Mouse (Mus musculus) midbrain, postnatal 0 days (tissue): ENCODE results near the gene Sorl1. TPM values are rescaled to one million over a fixed set of nuclear protein-coding genes. Genes with fewer than 3 reads are reported as not detected.
A peak's percentile ranks its signal among the peaks of the same experiment; 100 is the strongest.

Experiments used
- ATAC-seq: fragments of 200-750 bp; cut with Nextera tagmentation; 2 replicates; pipeline ENCODE4 v1.8.0; 2017; ENCODE audit warnings: moderate number of reproducible peaks, mild to moderate bottlenecking, moderate TSS enrichment, moderate library complexity; ENCODE audit not compliant: low FRiP score
- DNase-seq: peaks from one replicate; pipeline ENCODE4 v3.0.0-alpha.2; 2015; ENCODE audit warnings: low spot score
- H3K27ac ChIP-seq: fragments of 300-500 bp; sonication (generic); 2 replicates; pipeline ENCODE4 v1.5.1; 2014; ENCODE audit warnings: low read depth, mild to moderate bottlenecking, low read length, mixed read lengths
- H3K27me3 ChIP-seq: fragments of 300-500 bp; sonication (generic); 2 replicates; pipeline ENCODE4 v1.6.1; 2014; ENCODE audit warnings: low read length, control low read depth, mixed read lengths; ENCODE audit not compliant: insufficient read depth
- H3K36me3 ChIP-seq: fragments of 300-500 bp; sonication (generic); 2 replicates; pipeline ENCODE4 v1.6.1; 2014; ENCODE audit warnings: low read length, control low read depth, mixed read lengths; ENCODE audit not compliant: insufficient read depth
- H3K4me1 ChIP-seq: fragments of 300-500 bp; sonication (generic); 2 replicates; pipeline ENCODE4 v1.6.1; 2014; ENCODE audit warnings: mild to moderate bottlenecking, control low read depth, antibody characterized with exemption, low read length, mixed read lengths; ENCODE audit not compliant: insufficient read depth
- H3K4me2 ChIP-seq: fragments of 300-500 bp; sonication (generic); 2 replicates; pipeline ENCODE4 v1.6.1; 2014; ENCODE audit warnings: low read depth, mild to moderate bottlenecking, low read length, mixed read lengths; ENCODE audit not compliant: poor library complexity, severe bottlenecking
- H3K4me3 ChIP-seq: fragments of 300-500 bp; sonication (generic); 2 replicates; pipeline ENCODE4 v1.5.1; 2014; ENCODE audit warnings: low read depth, mild to moderate bottlenecking, low read length, moderate library complexity
- H3K9ac ChIP-seq: fragments of 300-500 bp; sonication (generic); replicated peaks from 2 replicates; pipeline ENCODE4 v1.6.1; 2014; ENCODE audit warnings: mild to moderate bottlenecking, low read length, moderate library complexity, mixed read lengths; ENCODE audit not compliant: poor library complexity, severe bottlenecking
- H3K9me3 ChIP-seq: fragments of 300-500 bp; sonication (generic); 2 replicates; pipeline ENCODE4 v1.6.1; 2016; ENCODE audit warnings: low read length, control low read depth
- CTCF ChIP-seq: IDR thresholded peaks from 2 replicates; pipeline ENCODE4 v1.5.1; 2016; ENCODE audit warnings: antibody characterized with exemption, mild to moderate bottlenecking
- WGBS: fragments of 180-500 bp; shearing (Covaris S2); extraction: QIAGEN DNeasy Blood & Tissue Kit; methylation state at CpG from one replicate; pipeline ENCODE4 v1.1.7; 2014; 5-methylcytosine and 5-hydroxymethylcytosine counted together
- polyA plus RNA-seq: library from polyadenylated mRNA; unstranded; fragments of >200 nt; fragmentation: Nextera tagmentation; extraction: Ambion mirVana; gene quantifications from 2 replicates; pipeline ENCODE4 v1.2.1, GENCODE M21; 2015
- total RNA-seq: library from RNA; depleted of rRNA; stranded (reverse); fragments of >200 nt; gene quantifications from 2 replicates; pipeline ENCODE4 v1.2.3, GENCODE M21; 2014

The Sorl1 gene
- total and polyA plus RNA-seq, 2 experiments from 2014 or later: 7.1 to 24.8 TPM

DNA sequence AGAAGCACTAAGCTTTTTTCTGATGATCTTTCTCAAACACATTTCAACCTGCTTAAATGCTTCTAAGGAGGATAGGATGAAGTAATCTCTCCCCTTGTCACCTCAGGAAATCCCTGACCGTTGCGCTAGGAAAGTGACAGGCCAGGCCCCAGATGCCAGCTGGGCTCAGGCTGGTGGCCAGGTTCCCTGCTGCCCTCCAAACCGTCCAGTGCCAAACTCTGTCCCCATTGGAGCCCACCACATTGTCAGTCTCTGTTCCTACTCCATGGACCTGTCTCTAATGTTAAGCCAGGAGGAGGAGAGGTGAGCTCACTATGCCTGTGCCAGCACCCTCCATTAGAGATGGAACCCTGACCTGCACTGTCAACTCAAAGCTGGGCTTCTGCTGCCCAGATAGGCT lies 149.4 kb downstream of the Sorl1 start:
- 0 out of 2 replicates have a peak overlapping the region, but pooled peaks have one; percentile 18 for H3K27ac ChIP-seq
- ATAC-seq: peak; percentile 2; the same call in 1 of the 2 replicates
- H3K4me2 ChIP-seq: no peak overlapping the region
- H3K36me3 ChIP-seq: peaks cover 20% of the 10 kb centered on the region
- no peaks in the 10 kb centered on the region for H3K27me3 ChIP-seq
- DNase-seq: no peak
- H3K9ac ChIP-seq: no peak overlapping the region
- no peak overlapping the region for H3K4me3 ChIP-seq
- 0 out of 2 replicates have a peak, but pooled peaks cover 3% of the 10 kb centered on the region for H3K9me3 ChIP-seq
- WGBS: 47% methylated on average over 3 of the region's 3 CpGs
- H3K4me1 ChIP-seq: no peaks in the 10 kb centered on the region
- TF ChIP-seq CTCF: no peak

DNA sequence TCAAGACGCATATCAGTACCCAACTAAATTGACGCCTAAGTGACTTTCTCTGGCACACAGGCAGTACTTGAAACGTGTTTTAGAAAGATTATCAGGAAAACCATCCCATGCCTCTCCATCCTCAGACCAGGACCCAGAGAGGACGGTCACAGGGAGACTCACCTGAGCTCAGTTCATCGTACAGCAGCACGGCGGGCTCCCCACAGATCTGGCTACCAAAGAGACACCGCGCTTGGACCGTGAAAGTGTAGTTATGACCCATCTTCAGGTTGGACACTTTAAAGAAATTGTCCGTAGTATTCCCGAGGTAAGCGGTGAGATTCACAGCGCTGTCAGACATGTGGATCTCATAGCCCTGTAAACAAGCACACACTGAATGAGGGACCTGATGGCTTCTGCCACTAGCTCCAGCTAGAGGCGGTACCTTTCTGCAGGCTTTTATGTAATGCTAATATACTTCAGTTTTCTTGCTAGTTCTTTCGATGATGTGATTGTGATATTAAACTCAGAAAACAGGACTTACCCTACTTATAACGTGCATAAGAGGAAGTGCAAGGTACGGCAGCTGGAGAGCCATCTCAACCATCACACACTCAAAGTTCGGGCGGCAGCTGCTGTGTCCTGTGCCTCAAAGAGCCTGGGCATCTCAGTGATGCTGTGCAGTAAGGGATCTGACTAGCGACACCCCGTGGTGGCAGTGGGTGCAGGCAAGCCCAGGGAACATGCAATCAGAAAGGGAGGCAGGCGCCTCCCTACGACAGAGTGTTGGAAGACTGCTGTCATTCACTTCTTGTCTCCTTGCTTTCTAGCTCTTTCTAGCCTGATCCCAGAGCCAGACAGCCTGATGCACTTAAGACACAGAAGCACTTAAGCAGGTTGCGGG lies 150.1 kb downstream of the Sorl1 start:
- Histone ChIP-seq H3K4me1 (no peaks in the 10 kb centered on the region), H3K4me3 (no peak overlapping the region), H3K36me3 (peaks cover 27% of the 10 kb centered on the region), H3K27ac (no peak overlapping the region), H3K27me3 (no peaks in the 10 kb centered on the region), H3K9me3 (0 out of 2 replicates have a peak, but pooled peaks cover 3% of the 10 kb centered on the region), H3K4me2 (no peak overlapping the region), H3K9ac (no peak overlapping the region)
- peak; percentile 91 for ATAC-seq
- peak; percentile 97 for TF ChIP-seq CTCF
- peak; percentile 88 for DNase-seq
- WGBS: 69% methylated on average over 25 of the region's 25 CpGs

DNA sequence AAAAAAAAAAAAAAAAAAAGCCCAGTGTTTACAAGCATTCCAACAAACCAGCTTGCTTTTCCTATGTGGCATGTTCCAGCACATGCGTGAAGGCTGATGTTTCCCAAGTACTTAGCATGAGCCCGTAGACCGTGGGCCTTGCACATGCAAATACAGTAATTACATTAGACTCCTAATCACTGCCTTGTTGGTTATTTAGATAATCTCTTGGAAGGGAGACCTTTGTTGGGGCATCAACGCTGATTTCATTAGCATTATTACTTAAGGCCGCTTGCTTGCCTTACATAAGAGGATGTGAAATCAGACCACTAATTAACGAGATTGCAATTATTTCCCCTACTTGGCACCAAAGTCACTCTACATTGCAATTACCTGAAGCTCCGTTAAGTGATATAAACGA lies 154.1 kb downstream of the Sorl1 start:
- no peaks in the 10 kb centered on the region for H3K4me1 ChIP-seq

DNA sequence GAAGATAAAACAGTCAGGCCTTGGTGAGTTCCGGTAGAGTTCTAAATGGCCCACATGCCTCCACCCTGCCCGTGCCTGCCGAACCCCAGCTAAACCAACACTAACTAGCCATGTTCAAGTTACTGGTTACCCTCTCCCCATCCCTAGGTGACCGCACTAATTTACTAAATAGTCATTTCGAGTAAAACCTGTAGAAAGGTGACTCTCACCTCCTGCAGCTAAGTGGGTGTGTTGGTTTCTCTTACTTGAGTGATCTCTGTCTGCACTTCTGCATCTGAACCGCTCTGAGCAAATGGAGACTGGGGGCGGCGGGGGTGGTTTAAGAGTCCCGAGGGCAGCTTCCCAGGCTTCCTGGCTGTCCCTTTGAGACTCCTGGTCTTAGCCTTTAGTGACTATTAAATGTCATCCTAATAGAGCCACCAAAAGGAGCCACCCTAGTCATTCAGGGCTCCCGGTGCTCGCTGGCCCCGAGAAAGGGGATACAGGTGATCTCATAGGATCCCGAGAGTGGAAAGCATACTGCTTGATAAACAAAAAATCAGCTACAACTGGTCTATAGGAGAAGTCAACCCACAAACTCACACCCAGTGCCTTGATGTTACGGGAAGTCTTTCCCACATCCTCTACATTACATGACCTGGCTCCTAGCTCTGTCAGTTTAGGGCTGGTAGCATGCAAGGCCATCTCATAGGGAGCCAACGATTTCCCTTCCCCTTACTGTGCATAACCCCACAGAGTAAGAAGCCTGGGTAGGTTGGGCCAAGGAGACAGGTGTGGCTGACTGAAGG lies 155.2 kb downstream of the Sorl1 start:
- Histone ChIP-seq H3K36me3 (peaks cover 12% of the 10 kb centered on the region), H3K4me2 (no peak overlapping the region), H3K9me3 (no peaks in the 10 kb centered on the region), H3K4me3 (no peak overlapping the region), H3K4me1 (no peaks in the 10 kb centered on the region), H3K27me3 (no peaks in the 10 kb centered on the region), H3K27ac (no peak overlapping the region), H3K9ac (no peak overlapping the region)
- 96% methylated on average over 15 of the region's 15 CpGs for WGBS
- no peak for DNase-seq
- no peak for ATAC-seq
- no peak for TF ChIP-seq CTCF

More for the DNA sequence above, 154.1 kb downstream of the Sorl1 start:
- ATAC-seq (no peak), DNase-seq (no peak)
- no peak overlapping the region for H3K4me2 ChIP-seq
- no peaks in the 10 kb centered on the region for H3K9me3 ChIP-seq
- no peaks in the 10 kb centered on the region for H3K27me3 ChIP-seq
- peaks cover 12% of the 10 kb centered on the region for H3K36me3 ChIP-seq
- 83% methylated on average over 8 of the region's 8 CpGs for WGBS
- no peak overlapping the region for H3K27ac ChIP-seq
- H3K9ac ChIP-seq: no peak overlapping the region
- no peak overlapping the region for H3K4me3 ChIP-seq
- no peak for TF ChIP-seq CTCF

DNA sequence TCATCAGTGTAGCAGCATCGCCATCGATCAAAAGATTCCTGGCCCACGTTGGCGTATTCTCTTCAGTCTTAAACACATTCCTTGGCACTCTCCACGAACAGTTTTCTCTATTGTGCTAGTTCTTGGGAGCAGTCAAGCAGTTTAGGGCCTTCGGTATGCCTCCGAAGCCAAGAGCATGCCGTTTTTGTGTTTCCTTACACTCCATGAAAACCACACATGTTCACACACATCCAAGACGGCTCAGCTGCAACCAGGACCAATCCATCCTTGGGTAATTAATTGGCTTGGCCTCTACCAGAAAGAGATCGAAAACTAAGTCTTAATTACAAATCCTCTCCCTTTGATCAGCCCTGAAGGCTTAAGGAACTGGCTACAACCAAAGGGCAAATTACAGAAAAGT lies 162.8 kb downstream of the Sorl1 start:
- Histone ChIP-seq H3K9ac (no peak overlapping the region), H3K27ac (no peak overlapping the region), H3K4me1 (no peaks in the 10 kb centered on the region), H3K36me3 (no peaks in the 10 kb centered on the region), H3K4me2 (no peak overlapping the region), H3K9me3 (no peaks in the 10 kb centered on the region), H3K4me3 (no peak overlapping the region), H3K27me3 (no peaks in the 10 kb centered on the region)
- WGBS: 50% methylated on average over 10 of the region's 10 CpGs
- no peak for TF ChIP-seq CTCF
- ATAC-seq (no peak), DNase-seq (no peak)

DNA sequence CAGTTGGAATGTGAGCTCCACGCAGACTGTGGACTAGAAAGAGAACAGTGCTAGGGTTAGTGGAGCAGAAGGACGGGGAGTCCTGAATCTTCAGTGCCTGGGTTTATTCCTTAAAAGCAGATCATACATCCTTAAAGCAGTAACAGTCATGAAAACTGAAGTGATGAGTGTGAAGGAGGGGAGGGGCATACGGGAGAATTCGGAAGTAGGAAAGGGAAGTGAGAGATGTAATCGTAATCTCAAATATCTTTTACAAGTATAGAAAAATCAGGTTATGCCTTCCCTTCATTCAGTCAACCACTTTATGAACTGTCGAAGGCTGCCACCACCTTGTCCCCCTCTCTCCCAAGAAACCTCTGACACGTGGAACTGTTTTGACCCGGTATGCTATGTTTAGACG lies 165.8 kb downstream of the Sorl1 start:
- H3K27ac ChIP-seq: no peak overlapping the region
- no peaks in the 10 kb centered on the region for H3K36me3 ChIP-seq
- no peak overlapping the region for H3K4me2 ChIP-seq
- no peak for TF ChIP-seq CTCF
- H3K4me1 ChIP-seq: 0 out of 2 replicates have a peak, but pooled peaks cover 2% of the 10 kb centered on the region
- no peaks in the 10 kb centered on the region for H3K9me3 ChIP-seq
- H3K4me3 ChIP-seq: no peak overlapping the region
- ATAC-seq: no peak
- no peaks in the 10 kb centered on the region for H3K27me3 ChIP-seq
- DNase-seq: no peak
- WGBS: 95% methylated on average over 9 of the region's 9 CpGs
- H3K9ac ChIP-seq: no peak overlapping the region
